Mouse (Mus musculus) liver, embryonic 12.5 days (tissue): Measurements from ENCODE around the gene Spata45. TPM values are rescaled to one million over a fixed set of nuclear protein-coding genes. Genes with fewer than 3 reads are reported as not detected.
"Not testable (repeated sequence)": the region's sequence is repeated elsewhere in the genome, so short reads cannot be mapped to it uniquely, and the experiment has no call there.

ENCODE experiments used
- ATAC-seq: fragments of 200-750 bp; cut with Nextera tagmentation; 2 replicates; pipeline ENCODE4 v1.8.0; 2017; ENCODE audit warnings: moderate number of reproducible peaks, mild to moderate bottlenecking, moderate library complexity
- H3K27ac ChIP-seq: fragments of 300-500 bp; sonication (generic); 2 replicates; pipeline ENCODE4 v1.5.1; 2016; ENCODE audit warnings: mild to moderate bottlenecking
- H3K27me3 ChIP-seq: fragments of 300-500 bp; sonication (generic); replicated peaks from 2 replicates; pipeline ENCODE4 v1.6.1; 2016; ENCODE audit warnings: mild to moderate bottlenecking, moderate library complexity
- H3K36me3 ChIP-seq: fragments of 300-500 bp; sonication (generic); 2 replicates; pipeline ENCODE4 v1.6.1; 2016; ENCODE audit warnings: mild to moderate bottlenecking, moderate library complexity
- H3K4me1 ChIP-seq: fragments of 300-500 bp; sonication (generic); 2 replicates; pipeline ENCODE4 v1.6.1; 2016
- H3K4me2 ChIP-seq: fragments of 300-500 bp; sonication (generic); 2 replicates; pipeline ENCODE4 v1.6.1; 2016; ENCODE audit warnings: mild to moderate bottlenecking, moderate library complexity
- H3K4me3 ChIP-seq: fragments of 300-500 bp; sonication (generic); 2 replicates; pipeline ENCODE4 v1.5.1; 2016; ENCODE audit warnings: mild to moderate bottlenecking, moderate library complexity
- H3K9ac ChIP-seq: fragments of 300-500 bp; sonication (generic); 2 replicates; pipeline ENCODE4 v1.6.1; 2016; ENCODE audit warnings: mild to moderate bottlenecking, moderate library complexity
- H3K9me3 ChIP-seq: fragments of 300-500 bp; sonication (generic); replicated peaks from 2 replicates; pipeline ENCODE4 v1.6.1; 2016; ENCODE audit warnings: mild to moderate bottlenecking, moderate library complexity
- WGBS: fragments of 180-500 bp; shearing (Covaris S2); methylation state at CpG from one replicate; pipeline ENCODE4 v1.1.7; 2016; ENCODE audit not compliant: insufficient replicate concordance; 5-methylcytosine and 5-hydroxymethylcytosine counted together
- polyA plus RNA-seq: library from polyadenylated mRNA; unstranded; fragments of >200 nt; fragmentation: Nextera tagmentation; extraction: Ambion mirVana; gene quantifications from 2 replicates; pipeline ENCODE4 v1.2.1, GENCODE M21; 2016

The Spata45 gene
- polyA plus RNA-seq, 1 experiment from 2014 or later: not detected

GRCm38 (mm10) chr1:191021016-191021415 lies 15.4 kb upstream of the Spata45 start:
- no peak for ATAC-seq
- H3K4me2 ChIP-seq: no peak overlapping the region
- 86% methylated on average over 7 of the region's 7 CpGs for WGBS
- H3K4me3 ChIP-seq: no peak overlapping the region
- H3K27me3 ChIP-seq: no peaks in the 10 kb centered on the region
- no peak overlapping the region for H3K9ac ChIP-seq
- H3K4me1 ChIP-seq: peaks cover 18% of the 10 kb centered on the region
- peaks cover 19% of the 10 kb centered on the region for H3K36me3 ChIP-seq
- no peaks in the 10 kb centered on the region for H3K9me3 ChIP-seq
- H3K27ac ChIP-seq: no peak overlapping the region

GRCm38 (mm10) chr1:191023140-191023539 lies 13.3 kb upstream of the Spata45 start:
- H3K4me2 ChIP-seq: no peak overlapping the region
- peaks cover 19% of the 10 kb centered on the region for H3K36me3 ChIP-seq
- no peaks in the 10 kb centered on the region for H3K9me3 ChIP-seq
- no peak for ATAC-seq
- no peak overlapping the region for H3K27ac ChIP-seq
- no peaks in the 10 kb centered on the region for H3K27me3 ChIP-seq
- 73% methylated on average over 2 of the region's 2 CpGs for WGBS
- H3K4me3 ChIP-seq: no peak overlapping the region
- H3K9ac ChIP-seq: no peak overlapping the region
- H3K4me1 ChIP-seq: peaks cover 27% of the 10 kb centered on the region

GRCm38 (mm10) chr1:191023806-191024205 lies 12.6 kb upstream of the Spata45 start:
- H3K27ac ChIP-seq, H3K9ac ChIP-seq, H3K9me3 ChIP-seq, ATAC-seq, H3K4me2 ChIP-seq, H3K4me3 ChIP-seq, H3K27me3 ChIP-seq: not testable (repeated sequence)
- peaks cover 19% of the 10 kb centered on the region for H3K36me3 ChIP-seq
- peaks cover 27% of the 10 kb centered on the region for H3K4me1 ChIP-seq
- WGBS: 83% methylated on average over 6 of the region's 6 CpGs

GRCm38 (mm10) chr1:191025016-191026012 lies 11.1 kb upstream of the Spata45 start:
- H3K9ac ChIP-seq: peak overlapping the region; percentile 89
- peak overlapping the region; percentile 100 for H3K4me2 ChIP-seq
- no peaks in the 10 kb centered on the region for H3K27me3 ChIP-seq
- peaks cover 27% of the 10 kb centered on the region for H3K4me1 ChIP-seq
- peak overlapping the region; percentile 86 for H3K27ac ChIP-seq
- H3K9me3 ChIP-seq: no peaks in the 10 kb centered on the region
- 3% methylated on average over 68 of the region's 69 CpGs for WGBS
- ATAC-seq: peak; percentile 47
- H3K4me3 ChIP-seq: peak overlapping the region; percentile 84
- peaks cover 12% of the 10 kb centered on the region for H3K36me3 ChIP-seq

- Histone ChIP-seq H3K4me3 (peak within 1 kb of the TSS; percentile 84), H3K27ac (peak within 1 kb of the TSS; percentile 86), H3K9ac (peak within 1 kb of the TSS; percentile 89), H3K36me3 (peaks cover 8% of the 10 kb centered on the region), H3K9me3 (no peaks in the 10 kb centered on the region), H3K4me1 (peaks cover 31% of the 10 kb centered on the region), H3K4me2 (peak within 1 kb of the TSS; percentile 100), H3K27me3 (no peaks in the 10 kb centered on the region)
- ATAC-seq: peak; percentile 99
- WGBS: under 1% methylated on average over 50 of the region's 50 CpGs
Measured at GRCm38 (mm10) chr1:191026021-191026713, 10.3 kb upstream of the Spata45 start, which contains the start of gene Flvcr1. Gene Flvcr1 (minus strand): TSS chr1:191026158.

GRCm38 (mm10) chr1:191030182-191030581 lies 6.3 kb upstream of the Spata45 start:
- Histone ChIP-seq H3K4me3 (no peak overlapping the region), H3K27me3 (0 out of 2 replicates have a peak, but pooled peaks cover 4% of the 10 kb centered on the region), H3K4me2 (no peak overlapping the region), H3K4me1 (peaks cover 19% of the 10 kb centered on the region), H3K9ac (no peak overlapping the region), H3K9me3 (no peaks in the 10 kb centered on the region), H3K36me3 (no peaks in the 10 kb centered on the region), H3K27ac (no peak overlapping the region)
- ATAC-seq: no peak
- 75% methylated on average over 10 of the region's 10 CpGs for WGBS

- not testable (repeated sequence) for H3K9me3 ChIP-seq, H3K4me2 ChIP-seq, H3K4me3 ChIP-seq, H3K9ac ChIP-seq, H3K36me3 ChIP-seq, H3K27me3 ChIP-seq, ATAC-seq, H3K27ac ChIP-seq
- H3K4me1 ChIP-seq: peaks cover 14% of the 10 kb centered on the region
- 46% methylated on average over 6 of the region's 6 CpGs for WGBS
Measured at GRCm38 (mm10) chr1:191030922-191031425, 5.5 kb upstream of the Spata45 start.

- no peak overlapping the region for H3K27ac ChIP-seq
- no peak overlapping the region for H3K4me3 ChIP-seq
- no peaks in the 10 kb centered on the region for H3K36me3 ChIP-seq
- H3K4me1 ChIP-seq: 0 out of 2 replicates have a peak, but pooled peaks cover 5% of the 10 kb centered on the region
- ATAC-seq: no peak
- no peak overlapping the region for H3K4me2 ChIP-seq
- WGBS: 29% methylated on average over 4 of the region's 4 CpGs
- no peak overlapping the region for H3K9ac ChIP-seq
- H3K27me3 ChIP-seq: peaks cover 5% of the 10 kb centered on the region; the same call in 1 of the 2 replicates
- H3K9me3 ChIP-seq: no peaks in the 10 kb centered on the region
Measured at GRCm38 (mm10) chr1:191035649-191036048, 790 bp upstream of the Spata45 start.

- Histone ChIP-seq H3K27me3 (peaks cover 5% of the 10 kb centered on the region; the same call in 1 of the 2 replicates), H3K27ac (no peak overlapping the region), H3K4me1 (peaks cover 7% of the 10 kb centered on the region), H3K4me3 (no peak overlapping the region), H3K36me3 (no peaks in the 10 kb centered on the region), H3K9me3 (no peaks in the 10 kb centered on the region), H3K4me2 (no peak overlapping the region), H3K9ac (no peak overlapping the region)
- ATAC-seq: no peak
- WGBS: 79% methylated on average over 4 of the region's 4 CpGs
Measured at GRCm38 (mm10) chr1:191037999-191038398, 1.6 kb downstream of the Spata45 start.

- H3K36me3 ChIP-seq: no peaks in the 10 kb centered on the region
- H3K4me2 ChIP-seq: no peak overlapping the region
- H3K27ac ChIP-seq: no peak overlapping the region
- no peak for ATAC-seq
- no peak overlapping the region for H3K9ac ChIP-seq
- H3K4me3 ChIP-seq: no peak overlapping the region
- H3K4me1 ChIP-seq: peaks cover 26% of the 10 kb centered on the region
- no peaks in the 10 kb centered on the region for H3K27me3 ChIP-seq
- H3K9me3 ChIP-seq: no peaks in the 10 kb centered on the region
Measured at GRCm38 (mm10) chr1:191041352-191041751, 4.9 kb downstream of the Spata45 start.

- H3K4me3 ChIP-seq: no peak overlapping the region
- ATAC-seq: no peak
- no peak overlapping the region for H3K27ac ChIP-seq
- H3K36me3 ChIP-seq: no peaks in the 10 kb centered on the region
- no peaks in the 10 kb centered on the region for H3K27me3 ChIP-seq
- H3K9ac ChIP-seq: no peak overlapping the region
- H3K4me1 ChIP-seq: peaks cover 26% of the 10 kb centered on the region
- H3K4me2 ChIP-seq: no peak overlapping the region
- H3K9me3 ChIP-seq: no peaks in the 10 kb centered on the region
- WGBS: 81% methylated on average over 5 of the region's 5 CpGs
Measured at GRCm38 (mm10) chr1:191042106-191042505, 5.7 kb downstream of the Spata45 start.

GRCm38 (mm10) chr1:191042688-191043087 lies 6.2 kb downstream of the Spata45 start:
- WGBS: 55% methylated on average over 3 of the region's 3 CpGs
- Histone ChIP-seq H3K36me3 (no peaks in the 10 kb centered on the region), H3K9me3 (no peaks in the 10 kb centered on the region), H3K9ac (no peak overlapping the region), H3K4me2 (no peak overlapping the region), H3K4me1 (peaks cover 26% of the 10 kb centered on the region), H3K4me3 (no peak overlapping the region), H3K27ac (no peak overlapping the region), H3K27me3 (no peaks in the 10 kb centered on the region)
- no peak for ATAC-seq
